Mouse (Mus musculus) midbrain, embryonic 11.5 days (tissue): ENCODE data around the gene Gm9732. TPM values are rescaled to one million over a fixed set of nuclear protein-coding genes. Genes with fewer than 3 reads are reported as not detected.
A peak's percentile ranks its signal among the peaks of the same experiment; 100 is the strongest.
"Not testable (repeated sequence)": the region's sequence is repeated elsewhere in the genome, so short reads cannot be mapped to it uniquely, and the experiment has no call there.

Experiments
- ATAC-seq: fragments of 200-750 bp; cut with Nextera tagmentation; 2 replicates; pipeline ENCODE4 v1.8.0; 2017; ENCODE audit warnings: moderate TSS enrichment, moderate library complexity; ENCODE audit not compliant: low FRiP score
- DNase-seq: peaks from one replicate; pipeline ENCODE4 v3.0.0; 2015; ENCODE audit warnings: low spot score; ENCODE audit errors: missing footprints
- H3K27ac ChIP-seq: fragments of 300-500 bp; sonication (generic); 2 replicates; pipeline ENCODE4 v1.5.1; 2014; ENCODE audit warnings: low read depth, low read length
- H3K27me3 ChIP-seq: fragments of 300-500 bp; sonication (generic); 2 replicates; pipeline ENCODE4 v1.6.1; 2014; ENCODE audit warnings: mild to moderate bottlenecking, low read length, moderate library complexity, mixed read lengths; ENCODE audit not compliant: control insufficient read depth, insufficient read depth
- H3K36me3 ChIP-seq: fragments of 300-500 bp; sonication (generic); 2 replicates; pipeline ENCODE4 v1.6.1; 2014; ENCODE audit warnings: mild to moderate bottlenecking, low read length, moderate library complexity, mixed read lengths; ENCODE audit not compliant: control insufficient read depth, insufficient read depth
- H3K4me1 ChIP-seq: fragments of 300-500 bp; sonication (generic); 2 replicates; pipeline ENCODE4 v1.6.1; 2014; ENCODE audit warnings: low read length; ENCODE audit not compliant: control insufficient read depth, insufficient read depth
- H3K4me2 ChIP-seq: fragments of 300-500 bp; sonication (generic); 2 replicates; pipeline ENCODE4 v1.6.1; 2014; ENCODE audit warnings: mild to moderate bottlenecking, moderate library complexity
- H3K4me3 ChIP-seq: fragments of 300-500 bp; sonication (generic); 2 replicates; pipeline ENCODE4 v1.5.1; 2014; ENCODE audit warnings: low read depth, low read length
- H3K9ac ChIP-seq: fragments of 300-500 bp; sonication (generic); 2 replicates; pipeline ENCODE4 v1.6.1; 2014; ENCODE audit warnings: low read length
- H3K9me3 ChIP-seq: fragments of 300-500 bp; sonication (generic); 2 replicates; pipeline ENCODE4 v1.6.1; 2016; ENCODE audit warnings: low read length; ENCODE audit not compliant: control insufficient read depth
- WGBS: fragments of 180-500 bp; shearing (Covaris S2); extraction: QIAGEN DNeasy Blood & Tissue Kit; methylation state at CpG from one replicate; pipeline ENCODE4 v1.1.7; 2014; 5-methylcytosine and 5-hydroxymethylcytosine counted together
- polyA plus RNA-seq: library from polyadenylated mRNA; unstranded; fragments of >200 nt; fragmentation: Nextera tagmentation; extraction: Ambion mirVana; gene quantifications from 2 replicates; pipeline ENCODE4 v1.2.1, GENCODE M21; 2014

The Gm9732 gene
- polyA plus RNA-seq = not detected in 2 replicates

- not testable (repeated sequence) for H3K4me1 ChIP-seq, ATAC-seq, H3K9me3 ChIP-seq, DNase-seq, H3K4me2 ChIP-seq, H3K9ac ChIP-seq, H3K36me3 ChIP-seq, H3K27me3 ChIP-seq, H3K27ac ChIP-seq, H3K4me3 ChIP-seq
- 87% methylated on average over 8 of the region's 8 CpGs for WGBS
Observed at GRCm38 (mm10) chr14:43274986-43275511, at the start of gene Gm9732. Gene Gm9732 (plus strand): TSS chr14:43275036.

GRCm38 (mm10) chr14:43235204-43235603 is 39.6 kb upstream of the Gm9732 start, which contains the start of gene Gm8122:
Gene Gm8122 (minus strand): TSS chr14:43235304.
- H3K27me3 ChIP-seq, H3K27ac ChIP-seq, DNase-seq, H3K4me1 ChIP-seq, H3K4me3 ChIP-seq, H3K9me3 ChIP-seq, ATAC-seq, H3K4me2 ChIP-seq, H3K36me3 ChIP-seq, H3K9ac ChIP-seq: not testable (repeated sequence)
- 90% methylated on average over 4 of the region's 4 CpGs for WGBS

DNA sequence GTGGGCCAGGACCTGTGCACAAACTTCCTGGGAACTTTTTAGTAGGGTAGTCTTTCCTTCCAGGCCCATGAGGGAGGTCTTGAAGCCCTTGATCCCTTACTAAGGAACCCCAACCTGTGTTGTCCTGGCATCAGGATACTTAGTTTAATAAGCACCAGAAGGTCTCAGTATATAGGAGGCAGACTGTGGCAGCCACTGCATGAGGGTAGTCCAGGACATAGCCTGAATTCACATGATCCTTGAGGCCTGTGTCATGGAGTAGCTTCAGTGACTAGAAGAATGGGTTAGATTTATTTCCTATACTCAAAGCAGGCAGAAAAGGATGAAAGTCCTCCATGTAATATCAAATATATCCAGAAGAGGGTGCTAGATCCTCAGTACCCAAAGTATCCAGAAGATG is 37.1 kb upstream of the Gm9732 start:
- ATAC-seq, H3K27me3 ChIP-seq, H3K9ac ChIP-seq, H3K4me1 ChIP-seq, H3K9me3 ChIP-seq, H3K4me2 ChIP-seq, H3K27ac ChIP-seq, H3K4me3 ChIP-seq, H3K36me3 ChIP-seq: not testable (repeated sequence)
- peak; percentile 60 for DNase-seq

- H3K4me2 ChIP-seq, H3K9me3 ChIP-seq, H3K4me1 ChIP-seq, H3K4me3 ChIP-seq, H3K36me3 ChIP-seq, H3K27me3 ChIP-seq, ATAC-seq, DNase-seq, H3K9ac ChIP-seq, H3K27ac ChIP-seq: not testable (repeated sequence)
- WGBS = 23% methylated on average over 9 of the region's 12 CpGs
Observed at GRCm38 (mm10) chr14:43249611-43250170, 25.1 kb upstream of the Gm9732 start.

DNA sequence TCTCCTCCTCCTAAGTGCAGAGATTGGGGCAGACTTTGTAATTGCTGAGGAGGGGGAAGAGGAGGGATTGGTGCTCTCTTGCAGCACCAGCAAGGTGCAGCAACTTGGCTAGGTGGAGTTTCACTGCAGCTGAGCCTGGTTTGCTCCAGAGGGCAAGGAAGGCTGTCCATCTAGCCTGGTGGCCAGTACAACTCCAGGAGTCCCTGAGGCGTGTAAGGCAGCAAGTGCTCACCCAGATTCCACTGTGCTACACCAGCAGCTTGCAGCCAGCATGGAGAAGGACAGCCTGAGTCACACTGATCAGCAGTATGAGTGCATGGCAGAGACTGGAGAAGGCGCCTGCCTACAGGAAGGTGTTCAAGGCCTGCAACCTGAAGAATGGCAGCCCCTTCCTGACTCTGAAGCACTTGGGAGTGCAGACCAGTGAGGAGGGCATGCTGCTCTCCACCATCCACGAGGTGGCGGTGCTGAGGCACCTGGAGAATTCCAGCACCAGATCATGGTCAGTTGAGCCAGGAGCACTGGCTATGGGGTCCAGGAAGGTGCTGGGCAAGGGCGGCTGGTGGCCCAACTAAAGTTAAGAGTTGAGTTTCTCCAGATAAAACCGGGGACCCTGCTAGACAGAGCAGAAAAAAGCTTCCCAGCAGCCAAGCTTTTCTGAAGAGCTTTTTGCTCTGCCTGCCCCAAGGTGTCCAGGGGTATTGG is 24.1 kb upstream of the Gm9732 start:
- not testable (repeated sequence) for H3K4me1 ChIP-seq, H3K27ac ChIP-seq, H3K36me3 ChIP-seq, H3K4me3 ChIP-seq, H3K4me2 ChIP-seq, ATAC-seq, H3K9ac ChIP-seq, H3K27me3 ChIP-seq, H3K9me3 ChIP-seq
- peak; percentile 59 for DNase-seq
- WGBS = 27% methylated on average over 5 of the region's 6 CpGs

GRCm38 (mm10) chr14:43256511-43256910 is 18.3 kb upstream of the Gm9732 start:
- WGBS = 71% methylated on average over 1 of the region's 1 CpGs
- H3K27me3 ChIP-seq, H3K9me3 ChIP-seq, H3K4me2 ChIP-seq, H3K9ac ChIP-seq, H3K4me1 ChIP-seq, H3K27ac ChIP-seq, ATAC-seq, DNase-seq, H3K4me3 ChIP-seq, H3K36me3 ChIP-seq: not testable (repeated sequence)

- not testable (repeated sequence) for H3K36me3 ChIP-seq, H3K27me3 ChIP-seq
- WGBS = 86% methylated on average over 2 of the region's 4 CpGs
Observed at GRCm38 (mm10) chr14:43258349-43258748, 16.5 kb upstream of the Gm9732 start, which contains the start of gene Gm8126. Gene Gm8126 (plus strand): TSS chr14:43258649.

DNA sequence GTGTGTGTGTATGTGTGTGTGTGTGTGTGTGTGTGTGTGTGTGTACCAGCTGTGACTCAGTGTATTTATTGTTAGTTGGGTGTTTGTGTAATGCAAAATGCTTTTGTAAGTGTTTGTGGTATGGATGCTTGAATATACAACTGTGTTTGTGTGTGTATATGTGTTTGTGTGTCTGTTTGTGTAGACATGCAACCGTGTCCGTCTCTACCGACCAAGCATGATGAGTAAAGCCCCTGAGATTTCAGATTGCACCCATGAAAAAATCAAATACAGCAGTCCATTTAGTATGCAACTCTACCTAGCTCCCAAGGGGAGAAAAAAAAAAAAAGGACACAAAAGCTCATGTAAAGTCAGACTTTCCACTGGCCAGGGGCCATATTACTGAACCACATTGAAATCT is 11.4 kb upstream of the Gm9732 start:
- H3K4me2 ChIP-seq, H3K4me3 ChIP-seq, H3K9me3 ChIP-seq, H3K27me3 ChIP-seq, DNase-seq, H3K9ac ChIP-seq, H3K36me3 ChIP-seq, H3K4me1 ChIP-seq, ATAC-seq, H3K27ac ChIP-seq: not testable (repeated sequence)
- 89% methylated on average over 3 of the region's 3 CpGs for WGBS

More at GRCm38 (mm10) chr14:43258349-43258748, 16.5 kb upstream of the Gm9732 start, which contains the start of gene Gm8126:
- ATAC-seq, H3K4me2 ChIP-seq, H3K9ac ChIP-seq, H3K4me1 ChIP-seq, H3K27ac ChIP-seq, H3K9me3 ChIP-seq, DNase-seq, H3K4me3 ChIP-seq: not testable (repeated sequence)

- WGBS = 54% methylated on average over 2 of the region's 2 CpGs
- not testable (repeated sequence) for H3K27me3 ChIP-seq
Observed at GRCm38 (mm10) chr14:43268521-43269084, 6.2 kb upstream of the Gm9732 start.

More at GRCm38 (mm10) chr14:43268521-43269084, 6.2 kb upstream of the Gm9732 start:
- not testable (repeated sequence) for H3K36me3 ChIP-seq, H3K4me3 ChIP-seq, H3K9ac ChIP-seq, H3K9me3 ChIP-seq, ATAC-seq, H3K4me1 ChIP-seq, DNase-seq, H3K4me2 ChIP-seq, H3K27ac ChIP-seq
